In genomic region chr3:89968509-89968908, GRCm38 (mm10) we compare ENCODE assay signal across 15 mouse cellular contexts.
"Had no signal": no experiment of that assay in that cellular context is flagged by ENCODE, and none has a peak within 500 bp of the region (broad histone marks: within the 10 kb centered on the region; RNA-seq: fewer than 3 reads in every experiment).

No protein-coding gene starts in this region.

- H3K27ac ChIP-seq: lung, embryonic 15.5 days; midbrain, embryonic 10.5 days; midbrain, embryonic 12.5 days; neural tube, embryonic 12.5 days; stomach, embryonic 15.5 days; stomach, postnatal 0 days had no signal

- H3K4me3 ChIP-seq: lung, embryonic 15.5 days; midbrain, embryonic 10.5 days; midbrain, embryonic 12.5 days; neural tube, embryonic 12.5 days; stomach, embryonic 15.5 days had no signal

- DNase-seq: liver, postnatal 0 days; lung, adult 2 months; lung, postnatal 14 days; lung, postnatal 4 days; midbrain, embryonic 14.5 days; right cerebral cortex, postnatal 14 days; thymus, adult 2 months; thymus, postnatal 25 days; thymus, postnatal 4 days had no signal
